Mouse (Mus musculus) stomach, embryonic 16.5 days (tissue): ENCODE measurements around the gene Becn1. TPM values are rescaled to one million over a fixed set of nuclear protein-coding genes. Genes with fewer than 3 reads are reported as not detected.

Source experiments
- ATAC-seq: fragments of 200-750 bp; cut with Nextera tagmentation; 2 replicates; pipeline ENCODE4 v1.8.0; 2017; ENCODE audit warnings: moderate number of reproducible peaks, moderate TSS enrichment; ENCODE audit not compliant: insufficient read depth, low FRiP score
- H3K27ac ChIP-seq: fragments of 300-500 bp; sonication (generic); 2 replicates; pipeline ENCODE4 v1.5.1; 2014; ENCODE audit warnings: low read length
- H3K27me3 ChIP-seq: fragments of 300-500 bp; sonication (generic); 2 replicates; pipeline ENCODE4 v1.6.1; 2014; ENCODE audit warnings: low read length, control low read depth, mixed read lengths; ENCODE audit not compliant: control insufficient read depth, insufficient read depth
- H3K36me3 ChIP-seq: fragments of 300-500 bp; sonication (generic); 2 replicates; pipeline ENCODE4 v1.6.1; 2014; ENCODE audit warnings: low read length; ENCODE audit not compliant: control insufficient read depth, insufficient read depth
- H3K4me1 ChIP-seq: fragments of 300-500 bp; sonication (generic); 2 replicates; pipeline ENCODE4 v1.6.1; 2014; ENCODE audit warnings: low read length, control low read depth, mixed read lengths; ENCODE audit not compliant: control insufficient read depth, insufficient read depth
- H3K4me2 ChIP-seq: fragments of 300-500 bp; sonication (generic); 2 replicates; pipeline ENCODE4 v1.6.1; 2014; ENCODE audit warnings: low read depth, low read length, mixed read lengths
- H3K4me3 ChIP-seq: fragments of 300-500 bp; sonication (generic); replicated peaks from 2 replicates; pipeline ENCODE4 v1.5.1; 2014; ENCODE audit warnings: mild to moderate bottlenecking, low read length
- H3K9ac ChIP-seq: fragments of 300-500 bp; sonication (generic); 2 replicates; pipeline ENCODE4 v1.6.1; 2014; ENCODE audit warnings: low read length
- H3K9me3 ChIP-seq: fragments of 300-500 bp; sonication (generic); replicated peaks from 2 replicates; pipeline ENCODE4 v1.6.1; 2016; ENCODE audit warnings: low read length, control low read depth; ENCODE audit not compliant: control insufficient read depth
- WGBS: fragments of 180-500 bp; shearing (Covaris S2); extraction: QIAGEN DNeasy Blood & Tissue Kit; methylation state at CpG from one replicate; pipeline ENCODE4 v1.1.7; 2014; 5-methylcytosine and 5-hydroxymethylcytosine counted together
- polyA plus RNA-seq: library from polyadenylated mRNA; unstranded; fragments of >200 nt; fragmentation: Nextera tagmentation; extraction: Ambion mirVana; gene quantifications from 2 replicates; pipeline ENCODE4 v1.2.1, GENCODE M21; 2015

Gene Becn1
- polyA plus RNA-seq, 1 experiment from 2014 or later, result 143 TPM

DNA sequence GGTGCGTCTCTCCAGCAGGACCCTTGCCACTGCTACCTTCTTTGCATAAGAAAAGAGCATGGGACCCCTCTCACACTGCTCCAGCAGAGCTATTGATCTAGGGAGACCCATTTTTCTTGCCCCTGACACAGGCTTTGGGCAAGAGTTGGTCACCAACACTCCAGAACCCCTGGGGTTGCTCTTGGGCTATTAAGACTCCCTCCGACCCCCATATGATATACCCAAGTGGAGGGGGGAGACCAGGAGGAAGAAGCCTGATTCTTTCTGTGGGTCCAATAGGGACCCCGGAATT is 38.2 kb downstream of the Becn1 start:
- Histone ChIP-seq H3K4me1 (peaks cover 42% of the 10 kb centered on the region), H3K4me3 (no peak overlapping the region), H3K27ac (no peak overlapping the region), H3K36me3 (peaks cover under 1% of the 10 kb centered on the region; the same call in 1 of the 2 replicates), H3K9me3 (no peaks in the 10 kb centered on the region), H3K9ac (no peak overlapping the region), H3K4me2 (no peak overlapping the region), H3K27me3 (peaks cover 17% of the 10 kb centered on the region)
- no peak for ATAC-seq
- 44% methylated on average over 3 of the region's 3 CpGs for WGBS

DNA sequence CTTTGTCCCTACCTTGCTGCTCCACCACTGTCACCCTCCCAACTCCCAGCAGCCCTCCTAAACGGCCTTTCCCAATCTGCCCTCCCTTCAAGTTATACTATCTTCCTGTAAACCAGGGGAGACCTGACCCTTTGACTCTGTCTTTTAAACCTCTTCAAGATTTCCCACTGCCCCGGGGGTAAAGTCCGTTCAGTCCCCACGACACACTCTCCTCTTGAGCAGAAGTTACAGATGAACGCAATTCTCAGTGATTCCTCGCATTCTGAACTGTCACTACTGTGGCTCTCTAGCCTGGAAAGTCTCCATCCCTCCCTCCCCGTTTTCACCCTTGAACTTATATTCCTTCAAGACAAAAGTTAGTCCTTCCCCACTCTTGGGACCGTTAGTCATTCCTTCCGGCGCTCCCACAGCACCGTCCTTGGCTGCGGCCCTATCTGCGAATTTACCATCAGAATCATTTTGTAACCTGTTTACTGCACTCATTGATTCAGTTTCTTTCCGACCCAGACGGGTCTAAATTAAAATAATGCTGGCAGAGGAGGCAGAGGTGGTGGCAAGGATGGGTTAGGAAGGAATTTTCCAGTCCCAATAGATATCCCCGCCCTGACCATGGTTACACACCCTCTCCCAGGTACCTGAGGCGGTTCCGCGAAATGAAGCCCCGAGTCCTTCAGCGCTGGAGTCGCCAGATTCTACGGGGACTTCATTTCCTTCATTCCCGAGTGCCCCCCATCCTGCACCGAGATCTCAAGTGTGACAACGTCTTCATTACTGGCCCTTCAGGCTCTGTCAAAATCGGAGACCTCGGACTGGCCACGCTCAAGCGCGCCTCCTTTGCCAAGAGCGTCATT is 38.7 kb downstream of the Becn1 start:
- Histone ChIP-seq H3K27me3 (peaks cover 17% of the 10 kb centered on the region), H3K4me1 (peaks cover 46% of the 10 kb centered on the region), H3K4me2 (peak overlapping the region; percentile 88), H3K4me3 (peak overlapping the region; percentile 62; the same call in 1 of the 2 replicates), H3K36me3 (peaks cover 3% of the 10 kb centered on the region; the same call in 1 of the 2 replicates), H3K9ac (no peak overlapping the region), H3K9me3 (no peaks in the 10 kb centered on the region), H3K27ac (no peak overlapping the region)
- ATAC-seq, result no peak
- whole genome bisulfite sequencing, result 30% methylated on average over 32 of the region's 32 CpGs

DNA sequence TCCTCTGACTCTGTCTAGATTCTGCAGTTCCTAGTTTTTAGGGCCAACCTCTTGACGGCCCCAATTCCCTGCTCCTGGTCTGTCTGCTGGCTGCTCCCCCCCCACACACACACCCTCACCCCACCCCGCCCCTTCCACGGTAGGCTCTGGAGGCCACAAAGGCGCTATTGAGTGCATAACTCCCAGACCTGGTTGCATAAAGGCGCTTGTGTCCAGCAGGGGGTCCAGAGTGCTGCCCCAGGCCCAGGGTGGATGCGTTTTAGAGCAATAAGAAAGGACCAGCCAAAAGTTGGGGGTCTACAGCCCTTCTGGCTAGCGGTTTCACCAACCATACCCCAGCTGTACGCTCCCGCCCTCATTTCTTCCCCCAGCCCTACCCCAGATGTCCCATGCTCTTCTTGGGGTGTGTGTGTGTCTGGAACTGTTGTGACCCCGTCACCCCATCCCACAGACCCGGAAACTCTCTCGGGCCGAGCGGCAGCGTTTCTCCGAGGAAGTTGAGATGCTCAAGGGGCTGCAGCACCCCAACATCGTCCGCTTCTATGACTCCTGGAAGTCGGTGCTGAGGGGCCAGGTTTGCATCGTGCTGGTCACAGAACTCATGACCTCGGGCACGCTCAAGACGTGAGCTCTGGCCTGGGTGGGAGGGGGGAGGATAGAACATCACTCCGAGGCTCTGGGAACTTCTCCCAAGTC is 39.7 kb downstream of the Becn1 start:
- peak overlapping the region; percentile 62 for H3K4me3 ChIP-seq
- H3K9me3 ChIP-seq, result no peaks in the 10 kb centered on the region
- whole genome bisulfite sequencing, result 9% methylated on average over 24 of the region's 24 CpGs
- no peak overlapping the region for H3K27ac ChIP-seq
- peaks cover 46% of the 10 kb centered on the region for H3K4me1 ChIP-seq
- peaks cover 3% of the 10 kb centered on the region; the same call in 1 of the 2 replicates for H3K36me3 ChIP-seq
- peak overlapping the region; percentile 88 for H3K4me2 ChIP-seq
- no peak for ATAC-seq
- peak overlapping the region; percentile 66 for H3K9ac ChIP-seq
- peaks cover 17% of the 10 kb centered on the region for H3K27me3 ChIP-seq

DNA sequence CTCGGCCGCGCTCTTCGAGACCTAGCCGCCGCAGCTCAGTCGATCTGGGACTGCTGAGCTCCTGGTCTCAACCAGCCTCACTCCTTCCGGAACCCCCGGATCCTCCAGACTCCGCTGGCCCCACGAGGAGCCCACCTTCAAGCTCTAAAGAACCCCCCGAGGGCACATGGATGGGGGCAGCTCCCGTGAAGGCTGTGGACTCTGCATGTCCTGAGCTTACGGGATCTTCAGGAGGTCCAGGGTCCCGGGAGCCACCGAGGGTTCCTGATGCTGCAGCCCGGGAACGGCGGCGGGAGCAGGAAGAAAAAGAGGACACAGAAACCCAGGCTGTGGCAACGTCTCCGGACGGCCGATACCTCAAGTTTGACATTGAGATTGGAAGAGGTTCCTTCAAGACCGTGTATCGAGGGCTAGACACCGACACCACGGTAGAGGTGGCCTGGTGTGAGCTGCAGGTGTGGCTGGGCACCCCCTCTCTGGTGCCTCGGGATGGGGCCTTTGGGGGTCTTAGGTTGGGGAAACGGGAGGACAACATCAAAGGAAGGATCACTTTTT is 41.2 kb downstream of the Becn1 start:
- Histone ChIP-seq H3K27me3 (peaks cover 13% of the 10 kb centered on the region), H3K9me3 (no peaks in the 10 kb centered on the region), H3K4me2 (peak overlapping the region; percentile 88), H3K36me3 (peaks cover 8% of the 10 kb centered on the region; the same call in 1 of the 2 replicates), H3K9ac (peak overlapping the region; percentile 83), H3K27ac (peak overlapping the region; percentile 93), H3K4me3 (peak overlapping the region; percentile 62), H3K4me1 (peaks cover 44% of the 10 kb centered on the region)
- ATAC-seq, result no peak; the same call in 1 of the 2 replicates
- WGBS, result 1% methylated on average over 30 of the region's 30 CpGs

DNA sequence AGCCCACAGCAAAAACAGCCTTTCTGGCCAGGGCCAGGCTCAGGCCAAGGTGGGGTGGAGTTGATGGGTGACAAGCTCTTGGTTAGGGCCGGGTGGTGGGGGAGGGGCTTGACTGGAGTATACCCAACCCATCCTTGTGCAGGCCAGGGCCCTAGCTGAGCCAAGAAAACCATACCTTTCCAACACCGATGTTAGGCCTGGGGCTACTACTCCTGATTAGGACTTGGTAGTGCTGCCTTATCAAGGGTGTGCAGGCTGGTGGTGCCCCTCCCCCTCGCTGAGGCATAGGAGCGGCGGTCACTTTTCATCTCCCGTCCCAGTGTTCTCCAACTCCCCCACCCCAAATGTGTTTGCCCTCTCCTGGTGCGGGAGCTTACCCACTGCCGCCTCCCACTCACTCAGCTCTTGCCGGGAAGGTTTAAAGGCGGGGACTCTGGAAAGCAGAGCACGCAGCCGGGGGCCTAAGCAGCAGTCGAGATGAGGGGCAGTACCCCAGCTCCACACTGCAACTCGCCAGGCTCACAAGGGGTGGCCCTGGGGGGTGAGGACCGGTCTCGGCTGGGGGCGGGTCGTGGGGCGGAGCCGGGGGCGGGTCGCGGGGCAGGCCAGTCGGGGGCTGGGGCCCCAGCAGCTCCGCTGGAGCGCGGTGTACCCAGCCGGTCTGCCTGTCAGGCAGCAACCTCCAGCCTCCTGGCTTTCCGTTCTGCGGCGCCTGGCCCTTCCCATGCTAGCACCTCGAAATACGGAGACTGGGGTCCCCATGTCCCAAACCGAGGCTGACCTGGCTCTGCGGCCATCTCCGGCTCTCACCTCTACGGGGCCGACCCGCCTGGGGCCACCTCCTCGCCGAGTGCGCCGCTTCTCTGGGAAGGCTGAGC is 41.9 kb downstream of the Becn1 start, which contains the start of gene Wnk4:
TSS of gene Wnk4 (plus strand) at position 620 of the 878 bp plus-strand sequence.
- H3K9ac ChIP-seq, result peak within 1 kb of the TSS; percentile 83
- H3K4me3 ChIP-seq, result peak within 1 kb of the TSS; percentile 62
- WGBS, result under 1% methylated on average over 42 of the region's 43 CpGs
- H3K36me3 ChIP-seq, result peaks cover 9% of the 10 kb centered on the region; the same call in 1 of the 2 replicates
- peak within 1 kb of the TSS; percentile 88 for H3K4me2 ChIP-seq
- peaks cover 13% of the 10 kb centered on the region for H3K27me3 ChIP-seq
- no peaks in the 10 kb centered on the region for H3K9me3 ChIP-seq
- peaks cover 42% of the 10 kb centered on the region for H3K4me1 ChIP-seq
- peak within 1 kb of the TSS; percentile 93 for H3K27ac ChIP-seq
- ATAC-seq, result peak; percentile 86

DNA sequence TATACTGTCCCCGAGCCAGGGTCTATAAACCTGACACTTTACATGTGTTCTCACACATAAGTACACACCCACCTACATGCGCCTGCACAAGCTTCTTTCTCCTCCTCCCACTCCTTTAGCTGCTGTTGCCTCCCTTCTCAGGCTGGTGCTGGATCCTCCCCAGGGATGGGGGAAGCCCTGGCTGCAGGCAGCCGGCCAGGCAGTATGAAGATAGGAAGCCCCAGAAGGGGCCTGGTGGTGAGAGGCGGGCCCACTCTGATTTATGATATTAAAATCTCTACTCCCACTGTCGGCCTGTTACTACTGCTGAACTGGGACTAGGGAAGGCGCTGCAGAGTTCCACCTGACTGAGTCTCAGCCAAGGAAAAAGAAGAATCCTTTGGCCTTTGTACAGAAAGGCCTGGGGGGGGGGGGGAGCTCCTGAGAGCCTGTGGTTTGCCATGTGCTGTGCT is 42.8 kb downstream of the Becn1 start:
- peak; percentile 31 for ATAC-seq
- Histone ChIP-seq H3K9ac (peak overlapping the region; percentile 83), H3K27me3 (peaks cover 8% of the 10 kb centered on the region), H3K27ac (peak overlapping the region; percentile 93), H3K4me3 (peak overlapping the region; percentile 62), H3K4me1 (peaks cover 41% of the 10 kb centered on the region), H3K4me2 (peak overlapping the region; percentile 88), H3K9me3 (no peaks in the 10 kb centered on the region), H3K36me3 (peaks cover 9% of the 10 kb centered on the region; the same call in 1 of the 2 replicates)
- WGBS, result 7% methylated on average over 6 of the region's 6 CpGs

DNA sequence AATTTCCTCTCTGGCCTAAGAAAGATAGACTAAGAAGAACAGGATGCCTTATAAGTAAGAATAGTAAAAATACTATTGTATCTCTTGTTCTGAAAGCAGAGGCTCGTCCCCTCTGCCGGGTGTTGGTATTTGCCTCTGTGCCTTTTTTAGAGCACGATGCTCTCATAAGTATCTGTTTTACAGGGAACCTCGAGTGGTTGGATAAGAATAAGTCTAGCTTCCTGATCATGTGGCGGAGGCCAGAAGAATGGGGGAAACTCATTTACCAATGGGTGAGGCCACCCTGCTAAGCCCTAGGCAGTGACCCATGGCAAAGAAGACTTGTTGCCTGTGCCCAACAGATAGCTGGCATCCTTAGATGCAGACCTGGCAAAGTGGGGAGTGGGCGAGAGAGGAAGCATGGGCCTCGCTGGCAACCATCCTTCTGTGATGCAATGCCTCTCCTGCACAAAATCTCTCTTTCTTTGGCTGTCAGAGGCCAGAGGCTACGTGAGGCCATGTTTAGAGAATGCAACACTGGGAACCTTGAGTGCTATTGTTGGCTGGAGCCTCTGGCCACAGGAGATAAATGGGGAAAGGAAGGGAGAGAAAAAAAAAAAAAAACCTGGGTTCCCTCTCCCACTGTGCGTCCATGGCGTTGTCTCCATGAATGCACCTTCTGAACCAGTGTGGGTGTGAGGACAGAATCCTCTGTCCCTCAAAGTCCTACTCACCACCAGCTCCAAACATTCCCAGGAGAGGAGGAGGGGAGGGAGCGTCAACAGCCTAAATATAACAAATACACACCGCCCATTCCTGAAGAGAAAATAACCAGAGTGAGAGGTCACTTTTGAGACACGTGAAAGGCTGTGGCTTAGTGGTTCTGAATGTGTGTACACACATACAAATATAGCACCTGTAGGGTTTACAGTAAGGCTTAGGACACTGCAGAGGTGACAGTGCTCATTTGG is 46.0 kb downstream of the Becn1 start:
- Histone ChIP-seq H3K4me1 (peaks cover 36% of the 10 kb centered on the region), H3K27ac (no peak overlapping the region; the same call in 1 of the 2 replicates), H3K36me3 (peaks cover 9% of the 10 kb centered on the region; the same call in 1 of the 2 replicates), H3K4me3 (no peak overlapping the region), H3K9ac (no peak overlapping the region), H3K9me3 (no peaks in the 10 kb centered on the region), H3K27me3 (no peaks in the 10 kb centered on the region), H3K4me2 (no peak overlapping the region)
- 82% methylated on average over 13 of the region's 13 CpGs for WGBS
- ATAC-seq, result no peak
